Mouse (Mus musculus) forebrain, postnatal 0 days (tissue): Measurements from ENCODE around the gene Plcb4. TPM values are rescaled to one million over a fixed set of nuclear protein-coding genes. Genes with fewer than 3 reads are reported as not detected.

ENCODE experiments used
- ATAC-seq: fragments of 200-750 bp; cut with Nextera tagmentation; 2 replicates; pipeline ENCODE4 v1.8.0; 2017; ENCODE audit warnings: mild to moderate bottlenecking, moderate library complexity
- DNase-seq: peaks from one replicate; pipeline ENCODE4 v3.0.0-alpha.2; 2015
- H3K27ac ChIP-seq: fragments of 300-500 bp; sonication (generic); 2 replicates; pipeline ENCODE4 v1.5.1; 2014; ENCODE audit warnings: low read depth, mild to moderate bottlenecking, antibody characterized with exemption, low read length, moderate library complexity, mixed read lengths
- H3K27me3 ChIP-seq: fragments of 300-500 bp; sonication (generic); 2 replicates; pipeline ENCODE4 v1.6.1; 2014; ENCODE audit warnings: mild to moderate bottlenecking, low read length, mixed read lengths; ENCODE audit not compliant: insufficient read depth
- H3K36me3 ChIP-seq: fragments of 300-500 bp; sonication (generic); 2 replicates; pipeline ENCODE4 v1.6.1; 2014; ENCODE audit warnings: mild to moderate bottlenecking, moderate library complexity; ENCODE audit not compliant: insufficient read depth
- H3K4me1 ChIP-seq: fragments of 300-500 bp; sonication (generic); 2 replicates; pipeline ENCODE4 v1.6.1; 2014; ENCODE audit warnings: antibody characterized with exemption; ENCODE audit not compliant: insufficient read depth
- H3K4me2 ChIP-seq: fragments of 300-500 bp; sonication (generic); 2 replicates; pipeline ENCODE4 v1.6.1; 2014; ENCODE audit warnings: low read depth, mild to moderate bottlenecking, moderate library complexity
- H3K4me3 ChIP-seq: fragments of 300-500 bp; sonication (generic); 2 replicates; pipeline ENCODE4 v1.5.1; 2014; ENCODE audit warnings: low read depth, low read length, mixed read lengths
- H3K9ac ChIP-seq: fragments of 300-500 bp; sonication (generic); 2 replicates; pipeline ENCODE4 v1.6.1; 2014; ENCODE audit warnings: mild to moderate bottlenecking
- H3K9me3 ChIP-seq: fragments of 300-500 bp; sonication (generic); 2 replicates; pipeline ENCODE4 v1.6.1; 2016; ENCODE audit warnings: low read length
- CTCF ChIP-seq: sonication (generic); IDR thresholded peaks from 2 replicates; pipeline ENCODE4 v1.5.1; 2016; ENCODE audit warnings: antibody characterized with exemption, control low read depth, low read depth
- WGBS: fragments of 180-500 bp; shearing (Covaris S2); extraction: QIAGEN DNeasy Blood & Tissue Kit; methylation state at CpG from one replicate; pipeline ENCODE4 v1.1.7; 2014; 5-methylcytosine and 5-hydroxymethylcytosine counted together
- polyA plus RNA-seq: library from polyadenylated mRNA; unstranded; fragments of >200 nt; fragmentation: Nextera tagmentation; extraction: Ambion mirVana; gene quantifications from 2 replicates; pipeline ENCODE4 v1.2.1, GENCODE M21; 2015
- total RNA-seq: library from RNA; depleted of rRNA; stranded (reverse); fragments of >200 nt; gene quantifications from 2 replicates; pipeline ENCODE4 v1.2.3, GENCODE M21; 2014

Gene Plcb4
- total and polyA plus RNA-seq, 2 experiments from 2014 or later, result 15.5 to 39.7 TPM

DNA sequence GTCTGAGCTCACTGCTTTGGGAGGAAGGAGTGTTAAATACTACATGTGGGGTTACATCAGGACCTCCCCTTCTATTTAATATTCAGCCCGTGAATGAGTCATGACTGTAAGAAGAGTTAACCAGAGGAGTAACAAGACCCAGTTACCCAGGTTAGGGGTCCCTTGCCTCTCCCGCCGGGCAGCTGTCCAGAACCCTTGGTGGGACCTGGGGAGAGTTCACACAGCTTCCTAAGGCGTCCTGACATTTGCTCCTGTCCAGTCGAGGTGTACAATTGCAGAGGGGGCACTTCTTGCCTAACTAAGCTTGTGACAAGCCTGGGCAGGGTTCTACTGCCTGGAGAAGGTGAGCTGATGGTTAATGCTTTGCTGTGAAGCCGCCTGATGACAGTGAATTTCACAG lies 54.1 kb downstream of the Plcb4 start:
- H3K4me1 ChIP-seq, result peaks cover 7% of the 10 kb centered on the region; the same call in 1 of the 2 replicates
- H3K36me3 ChIP-seq, result no peaks in the 10 kb centered on the region
- DNase-seq, result no peak
- H3K9ac ChIP-seq, result no peak overlapping the region
- H3K27me3 ChIP-seq, result no peaks in the 10 kb centered on the region
- no peak overlapping the region for H3K4me3 ChIP-seq
- no peaks in the 10 kb centered on the region for H3K9me3 ChIP-seq
- 53% methylated on average over 6 of the region's 6 CpGs for WGBS
- TF ChIP-seq CTCF, result no peak
- H3K27ac ChIP-seq, result no peak overlapping the region
- 0 out of 2 replicates have a peak overlapping the region, but pooled peaks have one; percentile 3 for H3K4me2 ChIP-seq
- ATAC-seq, result no peak

DNA sequence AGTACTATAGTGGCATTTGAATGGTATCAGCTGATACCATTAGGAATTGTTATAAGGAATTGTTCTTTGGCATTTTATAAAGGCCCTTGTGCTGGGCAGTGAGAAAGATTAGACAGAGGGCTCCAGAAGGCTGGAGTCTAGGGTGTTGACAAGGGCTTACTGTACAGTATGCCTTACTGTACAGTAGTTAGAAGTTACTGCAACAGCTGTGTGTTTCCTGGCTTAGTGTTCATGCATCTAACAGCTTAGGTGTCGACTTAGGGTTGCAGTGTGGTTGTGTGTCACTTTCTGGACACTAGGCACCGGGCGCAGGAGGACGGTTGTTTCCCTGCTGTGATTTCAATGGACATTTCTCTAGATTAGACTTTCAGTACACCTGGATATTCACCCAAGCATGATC lies 57.4 kb downstream of the Plcb4 start:
- DNase-seq (no peak), ATAC-seq (no peak)
- Histone ChIP-seq H3K27ac (no peak overlapping the region), H3K36me3 (no peaks in the 10 kb centered on the region), H3K27me3 (no peaks in the 10 kb centered on the region), H3K9ac (no peak overlapping the region), H3K4me2 (no peak overlapping the region), H3K4me3 (no peak overlapping the region), H3K4me1 (peaks cover 7% of the 10 kb centered on the region; the same call in 1 of the 2 replicates), H3K9me3 (no peaks in the 10 kb centered on the region)
- no peak for TF ChIP-seq CTCF
- WGBS, result 91% methylated on average over 4 of the region's 4 CpGs

DNA sequence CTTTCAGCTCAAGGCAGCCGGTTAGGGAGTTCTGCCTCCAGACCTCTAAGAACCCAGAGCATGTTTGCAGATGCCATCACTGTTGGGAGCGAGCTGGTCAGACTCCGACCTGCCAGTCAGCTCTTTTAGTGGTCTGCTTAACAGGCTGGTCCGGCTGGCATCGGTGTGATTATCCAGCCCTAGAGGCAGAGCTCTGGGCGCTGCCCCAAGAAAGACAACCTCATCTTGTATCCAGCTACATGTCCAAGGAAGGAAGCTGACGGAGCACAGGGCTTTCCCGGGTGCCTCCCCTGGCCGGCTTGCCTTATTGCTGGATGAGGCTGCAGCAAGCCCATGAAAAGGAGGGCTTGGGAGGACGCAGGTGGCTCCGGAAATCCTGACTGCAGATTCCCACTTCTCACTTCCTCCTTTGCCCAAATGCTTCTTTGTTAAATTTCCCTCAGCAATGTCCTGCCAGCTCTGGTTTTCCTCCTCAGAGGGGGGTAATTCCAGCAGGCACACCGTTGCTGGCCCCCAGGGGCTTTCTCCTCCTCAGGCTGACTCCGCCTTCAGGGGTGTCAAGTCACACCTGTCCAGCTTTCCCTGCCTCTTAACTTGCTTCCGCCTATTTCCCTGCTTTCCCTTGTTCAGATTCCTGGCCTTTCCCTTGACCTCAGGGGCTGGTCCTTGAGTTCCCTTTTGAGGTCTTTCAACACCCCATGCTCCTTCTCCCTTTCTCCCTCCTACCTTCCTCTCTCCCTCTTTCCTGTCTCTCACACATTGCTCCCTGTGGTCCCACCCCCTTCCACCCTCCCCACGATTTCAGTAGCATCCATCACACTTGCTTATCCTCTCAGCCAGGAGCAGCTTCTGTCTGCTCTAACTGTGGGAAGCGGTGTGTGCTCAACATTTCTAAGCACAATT lies 58.7 kb downstream of the Plcb4 start:
- Histone ChIP-seq H3K9me3 (no peaks in the 10 kb centered on the region), H3K27ac (peak overlapping the region; percentile 54), H3K4me3 (0 out of 2 replicates have a peak overlapping the region, but pooled peaks have one; percentile 5), H3K4me1 (peaks cover 7% of the 10 kb centered on the region; the same call in 1 of the 2 replicates), H3K27me3 (no peaks in the 10 kb centered on the region), H3K4me2 (peak overlapping the region; percentile 42), H3K36me3 (no peaks in the 10 kb centered on the region), H3K9ac (peak overlapping the region; percentile 25; the same call in 1 of the 2 replicates)
- peak; percentile 35 for DNase-seq
- 23% methylated on average over 16 of the region's 16 CpGs for WGBS
- no peak for TF ChIP-seq CTCF
- peak; percentile 62 for ATAC-seq

DNA sequence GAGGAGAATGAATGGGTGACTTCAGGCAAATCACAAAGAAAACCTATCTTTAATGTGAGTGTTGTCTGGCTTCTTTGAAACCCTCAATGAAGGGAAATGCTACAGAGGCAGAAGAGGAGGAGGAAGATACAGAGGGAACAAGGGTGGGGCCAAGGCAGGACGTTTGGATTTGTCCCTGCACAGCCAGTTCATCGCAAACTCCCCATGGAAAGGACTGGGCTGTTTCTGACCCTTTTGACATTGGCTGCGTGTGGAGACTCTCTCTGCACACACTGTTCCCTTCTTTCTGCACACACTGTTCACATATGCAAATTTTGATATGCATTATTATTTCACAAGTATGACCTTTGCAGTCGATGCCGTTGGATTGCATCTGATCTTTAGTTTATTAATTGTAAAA lies 63.3 kb downstream of the Plcb4 start:
- WGBS, result 53% methylated on average over 5 of the region's 5 CpGs
- no peak for TF ChIP-seq CTCF
- H3K4me3 ChIP-seq, result no peak overlapping the region
- DNase-seq, result no peak
- H3K36me3 ChIP-seq, result no peaks in the 10 kb centered on the region
- H3K4me1 ChIP-seq, result peaks cover 7% of the 10 kb centered on the region; the same call in 1 of the 2 replicates
- no peaks in the 10 kb centered on the region for H3K9me3 ChIP-seq
- ATAC-seq, result no peak
- no peak overlapping the region for H3K4me2 ChIP-seq
- no peak overlapping the region for H3K27ac ChIP-seq
- no peaks in the 10 kb centered on the region; the same call in 1 of the 2 replicates for H3K27me3 ChIP-seq
- H3K9ac ChIP-seq, result no peak overlapping the region

DNA sequence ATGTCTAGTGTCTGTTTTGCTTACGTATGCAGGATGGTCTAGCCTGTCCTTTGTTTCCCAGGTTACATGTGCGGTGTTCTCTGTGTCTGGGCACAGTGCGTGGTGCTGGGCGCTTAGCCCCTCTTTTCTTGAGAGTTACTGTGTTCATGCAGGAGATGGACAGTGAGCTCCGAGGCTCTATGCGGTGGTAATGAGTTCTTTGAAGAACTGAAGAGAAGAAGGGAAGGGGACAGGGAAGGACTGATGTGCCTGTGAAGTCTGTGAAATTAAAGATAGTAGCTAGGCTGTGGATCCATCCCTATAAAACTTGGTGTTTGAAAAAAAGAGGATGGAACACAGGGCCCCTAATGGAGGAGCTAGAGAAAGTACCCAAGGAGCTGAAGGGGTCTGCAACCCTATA lies 64.6 kb downstream of the Plcb4 start:
- H3K9me3 ChIP-seq, result no peaks in the 10 kb centered on the region
- 90% methylated on average over 6 of the region's 6 CpGs for WGBS
- H3K9ac ChIP-seq, result no peak overlapping the region
- H3K4me1 ChIP-seq, result no peaks in the 10 kb centered on the region
- no peaks in the 10 kb centered on the region; the same call in 1 of the 2 replicates for H3K27me3 ChIP-seq
- no peak for TF ChIP-seq CTCF
- DNase-seq (no peak), ATAC-seq (no peak)
- no peak overlapping the region for H3K27ac ChIP-seq
- no peak overlapping the region for H3K4me2 ChIP-seq
- H3K4me3 ChIP-seq, result no peak overlapping the region
- H3K36me3 ChIP-seq, result no peaks in the 10 kb centered on the region

DNA sequence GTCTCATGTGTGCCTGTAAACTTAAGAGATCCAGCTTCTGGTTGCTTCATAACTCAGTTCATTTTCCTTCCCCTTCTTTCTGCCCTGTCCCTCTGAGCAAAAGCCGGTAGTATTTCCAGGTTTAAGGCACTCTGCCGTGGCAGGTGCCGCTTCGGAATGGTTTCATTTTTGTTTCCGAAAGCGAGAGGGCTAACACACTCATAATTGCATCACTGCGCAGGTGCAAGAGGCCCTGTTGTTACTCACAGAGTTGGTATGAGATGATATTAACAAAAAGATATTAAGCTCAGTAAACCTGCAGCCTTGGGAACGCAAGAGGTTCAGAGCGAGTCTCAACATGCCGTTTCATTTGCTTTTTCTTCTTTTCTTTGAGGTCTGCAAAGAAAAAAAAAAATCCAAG lies 65.7 kb downstream of the Plcb4 start:
- Histone ChIP-seq H3K36me3 (no peaks in the 10 kb centered on the region), H3K4me2 (no peak overlapping the region), H3K4me1 (no peaks in the 10 kb centered on the region), H3K27ac (no peak overlapping the region), H3K9ac (no peak overlapping the region), H3K27me3 (no peaks in the 10 kb centered on the region; the same call in 1 of the 2 replicates), H3K9me3 (no peaks in the 10 kb centered on the region), H3K4me3 (no peak overlapping the region)
- no peak for DNase-seq
- ATAC-seq, result no peak
- TF ChIP-seq CTCF, result no peak
- WGBS, result 75% methylated on average over 10 of the region's 10 CpGs

DNA sequence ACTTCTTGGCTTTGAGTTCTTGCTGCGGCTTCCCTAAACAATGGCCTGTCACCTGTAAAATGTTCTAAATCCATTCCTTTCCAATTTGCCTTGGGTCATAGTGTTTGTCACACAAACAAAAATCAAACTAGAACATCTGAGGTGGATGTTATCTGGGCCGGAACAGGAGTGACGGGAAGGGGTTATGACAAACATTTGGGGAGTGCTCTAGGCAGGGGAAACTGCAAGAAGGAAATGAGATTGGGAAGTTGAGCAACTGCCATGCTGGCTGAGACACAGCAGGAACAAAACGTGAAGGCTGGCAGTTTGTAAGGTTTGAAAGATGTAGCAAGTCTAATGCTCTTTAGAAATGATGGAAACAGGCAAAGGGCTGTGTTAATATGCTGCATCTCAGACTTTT lies 66.6 kb downstream of the Plcb4 start:
- H3K4me1 ChIP-seq, result no peaks in the 10 kb centered on the region
- ATAC-seq, result no peak
- 82% methylated on average over 4 of the region's 4 CpGs for WGBS
- H3K4me3 ChIP-seq, result no peak overlapping the region
- no peaks in the 10 kb centered on the region for H3K36me3 ChIP-seq
- TF ChIP-seq CTCF, result no peak
- no peak overlapping the region for H3K4me2 ChIP-seq
- no peaks in the 10 kb centered on the region; the same call in 1 of the 2 replicates for H3K27me3 ChIP-seq
- DNase-seq, result no peak
- no peak overlapping the region for H3K9ac ChIP-seq
- H3K9me3 ChIP-seq, result no peaks in the 10 kb centered on the region
- H3K27ac ChIP-seq, result no peak overlapping the region
